ENCODE assay signal across 10 mouse cellular contexts in genomic region chr11:78247012-78247348, GRCm38 (mm10). TPM values are rescaled to one million over a fixed set of nuclear protein-coding genes. Genes with fewer than 3 reads are reported as not detected.
DNase-seq lines count a peak whose midpoint lies in the region; ATAC-seq lines count a peak whose summit lies in the region.
"Had no signal": no experiment of that assay in that cellular context is flagged by ENCODE, and none has a peak within 500 bp of the region (broad histone marks: within the 10 kb centered on the region; RNA-seq: fewer than 3 reads in every experiment).

No protein-coding gene starts in this region.

- peak overlapping the region; percentile 76 for H3K4me2 ChIP-seq in kidney, embryonic 16.5 days (replicated peaks; ENCODE audit: low read depth, low read length)
- H3K4me2 ChIP-seq in embryonic facial prominence, embryonic 11.5 days (ENCODE audit: low read depth, low read length), result peak overlapping the region; percentile 44; the same call in 1 of the 2 replicates
- peak overlapping the region; percentile 73 for H3K4me2 ChIP-seq in hindbrain, embryonic 15.5 days
- H3K4me2 ChIP-seq in midbrain, embryonic 16.5 days (ENCODE audit: low read length), result peak overlapping the region; percentile 69

- no peak for ATAC-seq in kidney, embryonic 16.5 days (ENCODE audit: low FRiP score, low TSS enrichment)
- ATAC-seq in embryonic facial prominence, embryonic 11.5 days (replicated peaks; ENCODE audit: insufficient number of reproducible peaks, low FRiP score, low TSS enrichment, low read depth), result no peak
- no peak for ATAC-seq in hindbrain, embryonic 15.5 days (ENCODE audit: low FRiP score, low read depth)
- no peak for ATAC-seq in midbrain, embryonic 16.5 days
- ATAC-seq: Patski had no signal

- no peaks in the 10 kb centered on the region for H3K27me3 ChIP-seq in kidney, embryonic 16.5 days (ENCODE audit: insufficient read depth, low read length)
- no peaks in the 10 kb centered on the region for H3K27me3 ChIP-seq in embryonic facial prominence, embryonic 11.5 days (ENCODE audit: control insufficient read depth, insufficient read depth, low read length)
- no peaks in the 10 kb centered on the region for H3K27me3 ChIP-seq in hindbrain, embryonic 15.5 days
- no peaks in the 10 kb centered on the region for H3K27me3 ChIP-seq in midbrain, embryonic 16.5 days (ENCODE audit: control insufficient read depth, insufficient read depth, low read depth, low read length)
- H3K27me3 ChIP-seq: Patski had no signal

- H3K4me1 ChIP-seq in kidney, embryonic 16.5 days (ENCODE audit: insufficient read depth, low read length), result peaks cover 22% of the 10 kb centered on the region
- no peaks in the 10 kb centered on the region; the same call in 1 of the 2 replicates for H3K4me1 ChIP-seq in embryonic facial prominence, embryonic 11.5 days (ENCODE audit: control insufficient read depth, insufficient read depth, low read length)
- peaks cover 55% of the 10 kb centered on the region for H3K4me1 ChIP-seq in hindbrain, embryonic 15.5 days (replicated peaks)
- peaks cover 42% of the 10 kb centered on the region for H3K4me1 ChIP-seq in midbrain, embryonic 16.5 days (ENCODE audit: control insufficient read depth, insufficient read depth, low read length)

- no peak overlapping the region for H3K27ac ChIP-seq in kidney, embryonic 16.5 days (ENCODE audit: low read length)
- H3K27ac ChIP-seq in embryonic facial prominence, embryonic 11.5 days (replicated peaks; ENCODE audit: low read depth, low read length), result no peak overlapping the region
- H3K27ac ChIP-seq in hindbrain, embryonic 15.5 days (replicated peaks), result no peak overlapping the region
- H3K27ac ChIP-seq in midbrain, embryonic 16.5 days (ENCODE audit: low read length), result no peak overlapping the region

- no peaks in the 10 kb centered on the region for H3K9me3 ChIP-seq in kidney, embryonic 16.5 days (ENCODE audit: low read length)
- H3K9me3 ChIP-seq in embryonic facial prominence, embryonic 11.5 days (replicated peaks; ENCODE audit: control insufficient read depth, low read length), result no peaks in the 10 kb centered on the region
- H3K9me3 ChIP-seq in hindbrain, embryonic 15.5 days, result no peaks in the 10 kb centered on the region
- H3K9me3 ChIP-seq in midbrain, embryonic 16.5 days (replicated peaks; ENCODE audit: control insufficient read depth, low read length, poor library complexity, severe bottlenecking), result no peaks in the 10 kb centered on the region

- 37% methylated on average over 3 of the region's 3 CpGs for WGBS in kidney, embryonic 16.5 days
- 86% methylated on average over 3 of the region's 3 CpGs for WGBS in embryonic facial prominence, embryonic 11.5 days
- 66% methylated on average over 3 of the region's 3 CpGs for WGBS in hindbrain, embryonic 15.5 days
- 83% methylated on average over 3 of the region's 3 CpGs for WGBS in midbrain, embryonic 16.5 days

- H3K36me3 ChIP-seq in kidney, embryonic 16.5 days (ENCODE audit: insufficient read depth, low read length), result peaks cover 4% of the 10 kb centered on the region
- no peaks in the 10 kb centered on the region; the same call in 1 of the 2 replicates for H3K36me3 ChIP-seq in embryonic facial prominence, embryonic 11.5 days (replicated peaks; ENCODE audit: control insufficient read depth, insufficient read depth, low read depth, low read length)
- peaks cover 12% of the 10 kb centered on the region for H3K36me3 ChIP-seq in hindbrain, embryonic 15.5 days
- H3K36me3 ChIP-seq in midbrain, embryonic 16.5 days (ENCODE audit: control insufficient read depth, insufficient read depth, low read length), result peaks cover 3% of the 10 kb centered on the region; the same call in 1 of the 2 replicates

- H3K4me3 ChIP-seq in kidney, embryonic 16.5 days (ENCODE audit: low read length), result peak overlapping the region; percentile 75
- H3K4me3 ChIP-seq in embryonic facial prominence, embryonic 11.5 days (ENCODE audit: low read depth, low read length), result no peak overlapping the region; the same call in 1 of the 2 replicates
- peak overlapping the region; percentile 99 for H3K4me3 ChIP-seq in hindbrain, embryonic 15.5 days
- H3K4me3 ChIP-seq in midbrain, embryonic 16.5 days (ENCODE audit: low read depth, low read length), result peak overlapping the region; percentile 95; the same call in 1 of the 2 replicates

- H3K9ac ChIP-seq in kidney, embryonic 16.5 days (replicated peaks; ENCODE audit: low read length), result 0 out of 2 replicates have a peak overlapping the region, but pooled peaks have one; percentile 45
- H3K9ac ChIP-seq in embryonic facial prominence, embryonic 11.5 days (replicated peaks; ENCODE audit: low read length), result no peak overlapping the region
- peak overlapping the region; percentile 93; the same call in 1 of the 2 replicates for H3K9ac ChIP-seq in hindbrain, embryonic 15.5 days
- no peak overlapping the region for H3K9ac ChIP-seq in midbrain, embryonic 16.5 days (ENCODE audit: low read depth, low read length)

- no peak for DNase-seq in kidney, adult 8-10 months
- no peak for DNase-seq in embryonic facial prominence, embryonic 11.5 days (ENCODE audit: low spot score)
- DNase-seq in cerebellum, postnatal 14 days, result no peak
- DNase-seq in cerebellum, adult 11 months, result no peak
- no peak for DNase-seq in Muller cell, postnatal 12 days (ENCODE audit: inconsistent ontology term)
- DNase-seq: cerebellum, adult 9-10 months had no signal

RNA-seq across cellular contexts. Expression of gene Supt6, which starts 1.2 kb away (rescaled TPM):
- 31.5 and 33.5 TPM in 2 replicates for polyA plus RNA-seq in kidney, embryonic 16.5 days (2015; fragmentation: Nextera tagmentation; extraction: Ambion mirVana)
- 24.9 and 27.4 TPM in 2 replicates for polyA plus RNA-seq in embryonic facial prominence, embryonic 11.5 days (2014; fragmentation: Nextera tagmentation; extraction: Ambion mirVana)
- 24.8 and 27.4 TPM in 2 replicates for polyA plus RNA-seq in hindbrain, embryonic 15.5 days (2015; fragmentation: Nextera tagmentation; extraction: Ambion mirVana)
- 27.5 and 30.7 TPM in 2 replicates for polyA plus RNA-seq in midbrain, embryonic 16.5 days (2015; fragmentation: Nextera tagmentation; extraction: Ambion mirVana)

RNA-seq across cellular contexts. Expression of gene Sdf2, which starts 1.4 kb away (rescaled TPM):
- polyA plus RNA-seq in kidney, embryonic 16.5 days (2015; fragmentation: Nextera tagmentation; extraction: Ambion mirVana), result 93.8 and 101 TPM in 2 replicates
- 47.3 and 55.6 TPM in 2 replicates for polyA plus RNA-seq in embryonic facial prominence, embryonic 11.5 days (2014; fragmentation: Nextera tagmentation; extraction: Ambion mirVana)
- polyA plus RNA-seq in hindbrain, embryonic 15.5 days (2015; fragmentation: Nextera tagmentation; extraction: Ambion mirVana), result 91.6 and 92.1 TPM in 2 replicates
- 89.6 and 92.8 TPM in 2 replicates for polyA plus RNA-seq in midbrain, embryonic 16.5 days (2015; fragmentation: Nextera tagmentation; extraction: Ambion mirVana)

RNA-seq across cellular contexts. Expression of gene 2610507B11Rik, which starts 14.6 kb away (rescaled TPM):
- polyA plus RNA-seq in kidney, embryonic 16.5 days (2015; fragmentation: Nextera tagmentation; extraction: Ambion mirVana), result 69.8 and 78.7 TPM in 2 replicates
- polyA plus RNA-seq in embryonic facial prominence, embryonic 11.5 days (2014; fragmentation: Nextera tagmentation; extraction: Ambion mirVana), result 59.7 and 66.9 TPM in 2 replicates
- 50.9 and 65.0 TPM in 2 replicates for polyA plus RNA-seq in hindbrain, embryonic 15.5 days (2015; fragmentation: Nextera tagmentation; extraction: Ambion mirVana)
- polyA plus RNA-seq in midbrain, embryonic 16.5 days (2015; fragmentation: Nextera tagmentation; extraction: Ambion mirVana), result 50.1 and 58.7 TPM in 2 replicates

RNA-seq across cellular contexts. Expression of gene BC030499, which starts 43.7 kb away (rescaled TPM):
- 0.30 and 0.33 TPM in 2 replicates for polyA plus RNA-seq in kidney, embryonic 16.5 days (2015; fragmentation: Nextera tagmentation; extraction: Ambion mirVana)
- 0.11 TPM in 1 of 2 replicates, not detected in the other for polyA plus RNA-seq in embryonic facial prominence, embryonic 11.5 days (2014; fragmentation: Nextera tagmentation; extraction: Ambion mirVana)
- 0.26 and 0.32 TPM in 2 replicates for polyA plus RNA-seq in hindbrain, embryonic 15.5 days (2015; fragmentation: Nextera tagmentation; extraction: Ambion mirVana)
- 0.15 and 0.25 TPM in 2 replicates for polyA plus RNA-seq in midbrain, embryonic 16.5 days (2015; fragmentation: Nextera tagmentation; extraction: Ambion mirVana)

RNA-seq across cellular contexts. Expression of gene Proca1, which starts 53.8 kb away (rescaled TPM):
- polyA plus RNA-seq in kidney, embryonic 16.5 days (2015; fragmentation: Nextera tagmentation; extraction: Ambion mirVana), result 4.5 and 4.8 TPM in 2 replicates
- 1.2 and 1.7 TPM in 2 replicates for polyA plus RNA-seq in embryonic facial prominence, embryonic 11.5 days (2014; fragmentation: Nextera tagmentation; extraction: Ambion mirVana)
- polyA plus RNA-seq in hindbrain, embryonic 15.5 days (2015; fragmentation: Nextera tagmentation; extraction: Ambion mirVana), result 3.1 and 3.2 TPM in 2 replicates
- polyA plus RNA-seq in midbrain, embryonic 16.5 days (2015; fragmentation: Nextera tagmentation; extraction: Ambion mirVana), result 2.3 and 2.6 TPM in 2 replicates

Comparison
In these comparisons a context has a peak if more than half of its experiments do, and no peak if none do; other contexts are left out.
1. H3K9ac ChIP-seq: peak in kidney, embryonic 16.5 days (single experiment) and hindbrain, embryonic 15.5 days (single experiment); none in embryonic facial prominence, embryonic 11.5 days (single experiment) and midbrain, embryonic 16.5 days (single experiment).
2. Peak in every context shown above with its lines, with median percentiles within 50 percentile points of each other: H3K4me2 ChIP-seq.